Mouse (Mus musculus) regulatory T cell (primary cell): Measurements from ENCODE around the gene Olfr785.
"Not testable (repeated sequence)": the region's sequence is repeated elsewhere in the genome, so short reads cannot be mapped to it uniquely, and the experiment has no call there.

Experiments
- in situ Hi-C: fragments of 300-600 bp; cut with MboI, MseI; formaldehyde crosslinking; loops from one replicate; pipeline ENCODE4 v1.15.1; 2025; ENCODE audit warnings: high pct_unique_total_duplicates

Gene Olfr785

DNA sequence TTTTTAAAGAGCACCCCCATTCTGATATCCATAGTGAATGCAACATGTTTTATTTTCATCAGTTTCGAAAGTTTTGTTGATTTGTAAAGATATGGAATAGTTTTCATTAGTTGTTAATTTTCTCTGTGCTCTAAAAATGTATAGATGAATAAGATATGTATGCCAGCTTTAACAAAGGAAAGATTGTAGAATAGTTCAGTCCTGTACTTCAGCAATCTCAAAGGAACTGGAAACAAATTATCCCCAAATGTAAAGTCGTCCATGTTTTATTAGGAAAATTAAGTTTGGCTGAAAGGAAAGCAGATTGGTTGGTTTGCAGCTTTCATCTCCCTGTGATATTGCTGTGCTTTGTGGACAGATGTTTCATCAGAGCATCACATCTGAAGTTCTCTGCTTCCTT is at the start of gene Olfr785:
Olfr785 (plus strand) TSS at position 301 of the 400 bp plus-strand sequence.
- in situ Hi-C loops: no loop called here

DNA sequence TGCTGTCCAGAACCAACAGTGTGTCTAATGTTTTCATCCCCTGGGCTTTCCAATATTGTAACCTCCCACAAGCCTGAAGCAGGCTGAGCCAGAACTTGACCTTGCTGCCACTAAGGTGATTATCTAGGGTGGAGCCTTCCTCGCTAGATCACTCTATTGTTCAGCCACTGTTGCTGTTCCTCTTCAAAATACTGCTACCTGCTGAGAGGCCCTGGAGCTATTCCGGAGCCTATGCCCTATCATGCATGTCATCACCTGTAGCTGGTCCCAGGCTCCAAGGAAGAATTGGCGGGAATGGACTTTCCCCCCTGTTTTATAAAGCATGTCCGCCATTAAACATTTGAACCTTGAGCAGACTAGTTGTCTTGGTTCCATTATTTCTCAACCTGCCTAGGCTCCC is 48.7 kb upstream of the Olfr785 start:
- in situ Hi-C loops: not testable (repeated sequence)

- in situ Hi-C loops: no loop called here
Observed at GRCm38 (mm10) chr10:129357307-129357706, 47.9 kb upstream of the Olfr785 start.

- in situ Hi-C loops: not testable (repeated sequence)
Observed at GRCm38 (mm10) chr10:129374051-129374450, 31.2 kb upstream of the Olfr785 start.

GRCm38 (mm10) chr10:129383783-129384182 is 21.4 kb upstream of the Olfr785 start, which contains the start of gene Olfr784:
Gene Olfr784 (plus strand): TSS chr10:129384083.
- in situ Hi-C loops: no loop called here

DNA sequence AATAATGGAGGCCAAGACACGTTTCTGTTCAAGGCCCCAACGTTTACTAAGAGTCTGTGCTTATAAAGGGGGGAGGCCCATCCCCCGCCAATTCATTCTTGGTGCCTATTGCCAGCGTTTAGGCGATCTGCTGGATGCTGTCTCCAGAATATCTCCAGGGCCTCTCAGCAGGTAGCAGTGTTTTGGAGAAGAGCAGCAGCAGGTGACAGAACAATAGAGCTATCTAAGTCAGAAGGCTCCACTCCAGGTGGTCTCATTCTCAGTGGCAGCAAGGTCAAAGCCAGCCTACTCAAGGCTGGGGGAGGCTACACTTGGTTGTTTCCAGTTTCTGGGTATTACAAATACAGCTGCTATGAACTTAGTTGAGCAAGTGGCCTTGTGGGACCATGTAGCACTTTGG is 4.3 kb upstream of the Olfr785 start:
- in situ Hi-C loops: no loop called here

DNA sequence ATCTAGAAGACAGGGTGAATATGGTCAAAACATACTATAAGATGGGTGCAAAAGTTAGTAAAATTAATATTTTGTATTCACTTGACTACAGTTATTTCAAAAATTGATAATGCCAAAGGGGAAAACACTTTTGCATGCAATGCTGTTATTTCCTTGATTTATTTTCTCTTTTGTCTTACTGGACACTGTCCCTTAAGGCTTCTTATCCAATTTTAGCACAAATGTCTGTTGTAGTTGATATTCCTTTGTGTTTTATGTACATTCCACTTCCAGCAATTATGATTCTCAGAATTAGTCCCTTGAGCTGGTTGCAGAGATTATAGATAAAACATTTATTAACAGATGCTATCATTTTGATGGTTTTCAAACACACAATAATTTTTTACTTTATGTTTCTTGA is 21.8 kb downstream of the Olfr785 start, which contains the start of gene Olfr786:
Olfr786 (plus strand) TSS at position 301 of the 400 bp plus-strand sequence.
- in situ Hi-C loops: no loop called here
